Mouse (Mus musculus) kidney, adult 2 months (tissue): ENCODE data around the gene Zfp341.
A peak's percentile ranks its signal among the peaks of the same experiment; 100 is the strongest.

Experiments
- CTCF ChIP-seq: fragments of 200-500 bp; conservative IDR thresholded peaks from 2 replicates; pipeline ENCODE4 v1.5.1; 2011; ENCODE audit warnings: low read depth, mild to moderate bottlenecking, control low read depth, low read length, moderate library complexity, mixed read lengths; ENCODE audit not compliant: insufficient read depth, insufficient read length
- POLR2A ChIP-seq: fragments of 200-500 bp; IDR thresholded peaks from one replicate; pipeline ENCODE4 v1.6.1; 2011; ENCODE audit warnings: low read depth, low read length, control low read depth

GRCm38 (mm10) chr2:154593025-154593424 is 20.1 kb upstream of the Zfp341 start:
- TF ChIP-seq POLR2A: no peak
- peak; percentile 72 for TF ChIP-seq CTCF
